Mouse (Mus musculus): ENCODE results near the gene Kcnk16.

- no peak for TF ChIP-seq POLR2A (IDR thresholded peaks at IDR 0.05; ENCODE audit: insufficient read depth, low read depth, low read length)
- no peak for TF ChIP-seq CTCF (IDR thresholded peaks at IDR 0.05)
These were observed 29.1 kb upstream of the Kcnk16 start for GRCm38 (mm10) chr14:20298131-20298530.

All from heart, adult 2 months (tissue).